Mouse (Mus musculus): ENCODE measurements around the gene Myof. TPM values are rescaled to one million over a fixed set of nuclear protein-coding genes. Genes with fewer than 3 reads are reported as not detected.

Myof gene
- total and polyA plus RNA-seq, 3 experiments: 0.30 to 4.1 (median 0.59) TPM

- TF ChIP-seq ELF1 (IDR thresholded peaks at IDR 0.05; ENCODE audit: low read depth, low read length) (no peak), CHD1 (IDR thresholded peaks at IDR 0.05; ENCODE audit: low read depth, low read length) (no peak), EP300 (IDR thresholded peaks at IDR 0.05; ENCODE audit: low read length) (peak; percentile 26; the same call in 1 of the 2 replicates), ZNF384 (IDR thresholded peaks at IDR 0.05; ENCODE audit: low read depth, low read length) (peak; percentile 75), TCF12 (IDR thresholded peaks at IDR 0.05; ENCODE audit: low read depth, low read length) (no peak), ZC3H11A (IDR thresholded peaks at IDR 0.05; ENCODE audit: low read depth, low read length) (no peak), SMC3 (IDR thresholded peaks at IDR 0.05; ENCODE audit: low read depth, low read length) (no peak), IRF4 (IDR thresholded peaks at IDR 0.05; ENCODE audit: low read depth, low read length) (0 out of 2 replicates have a peak, but pooled peaks have one; percentile 34)
- H3K4me1 ChIP-seq (ENCODE audit: control insufficient read depth in 1 of 2, insufficient read depth in 2 of 2): peaks cover 0 to 23% of the 10 kb centered on the region in 2 experiments; a peak in 2 of 4 replicates
- dilution Hi-C loops (cut with MboI; ENCODE audit: extremely low pct_ligation_motif_present, extremely low pct_unique_long_range_greater_than_20kb, low sequenced_read_pairs) (no loop called here), in situ Hi-C loops (cut with MboI; ENCODE audit: low pct_ligation_motif_present, low pct_unique_long_range_greater_than_20kb, low sequenced_read_pairs) (loop anchor here (25.0 kb wide), 1 partner anchor 224 kb away; no protein-coding TSS in a partner anchor)
- H3K27ac ChIP-seq (ENCODE audit: insufficient read depth, low read depth): no peak overlapping the region
- H3K79me2 ChIP-seq (replicated peaks; ENCODE audit: control insufficient read depth, extremely low read depth, insufficient read depth, poor library complexity, severe bottlenecking): no peaks in the 10 kb centered on the region
- no peaks in the 10 kb centered on the region for H3K9me3 ChIP-seq (replicated peaks; ENCODE audit: low read length)
- H3K4me2 ChIP-seq (ENCODE audit: insufficient read depth, low read depth, poor library complexity, severe bottlenecking): no peak overlapping the region
- H3K4me3 ChIP-seq (replicated peaks in 1 of 3; ENCODE audit: low read depth in 2 of 3, low read length in 2 of 3, poor library complexity in 1 of 3): no peak overlapping the region
- no peaks in the 10 kb centered on the region for H3K27me3 ChIP-seq (replicated peaks)
- peak; percentile 38 for DNase-seq (ENCODE audit: extremely low read depth)
- no peaks in the 10 kb centered on the region for H3K36me3 ChIP-seq (replicated peaks in 1 of 2; ENCODE audit: control insufficient read depth in 1 of 2, insufficient read depth in 1 of 2, low read length in 1 of 2)
- no peak overlapping the region for H3K9ac ChIP-seq (ENCODE audit: insufficient read depth, low read depth)
Observed at GRCm38 (mm10) chr19:37963421-37963820, 80.0 kb downstream of the Myof start.

- in situ Hi-C loops (cut with MboI; ENCODE audit: low pct_ligation_motif_present, low pct_unique_long_range_greater_than_20kb, low sequenced_read_pairs): loop anchor here (25.0 kb wide), 1 partner anchor 227 kb away; no protein-coding TSS in a partner anchor
- H3K27ac ChIP-seq (ENCODE audit: insufficient read depth, low read depth): no peak overlapping the region
- H3K4me1 ChIP-seq (ENCODE audit: control insufficient read depth in 1 of 2, insufficient read depth in 2 of 2): peaks cover 0 to 25% of the 10 kb centered on the region in 2 experiments; a peak in 2 of 4 replicates
- no peaks in the 10 kb centered on the region for H3K36me3 ChIP-seq (replicated peaks in 1 of 2; ENCODE audit: control insufficient read depth in 1 of 2, insufficient read depth in 1 of 2, low read length in 1 of 2)
- TF ChIP-seq KAT2A (IDR thresholded peaks at IDR 0.05; ENCODE audit: insufficient replicate concordance, low read length) (no peak), ZKSCAN1 (IDR thresholded peaks at IDR 0.05; ENCODE audit: borderline replicate concordance, low read depth, low read length) (no peak)
- H3K79me2 ChIP-seq (replicated peaks; ENCODE audit: control insufficient read depth, extremely low read depth, insufficient read depth, poor library complexity, severe bottlenecking): no peaks in the 10 kb centered on the region
- no peaks in the 10 kb centered on the region for H3K9me3 ChIP-seq (replicated peaks; ENCODE audit: low read length)
- DNase-seq (ENCODE audit: extremely low read depth): no peak
- no peak overlapping the region for H3K9ac ChIP-seq (ENCODE audit: insufficient read depth, low read depth)
- dilution Hi-C loops (cut with MboI; ENCODE audit: extremely low pct_ligation_motif_present, extremely low pct_unique_long_range_greater_than_20kb, low sequenced_read_pairs): no loop called here
- no peak overlapping the region for H3K4me3 ChIP-seq (replicated peaks in 1 of 3; ENCODE audit: low read depth in 2 of 3, low read length in 2 of 3, poor library complexity in 1 of 3)
- H3K4me2 ChIP-seq (ENCODE audit: insufficient read depth, low read depth, poor library complexity, severe bottlenecking): no peak overlapping the region
- no peaks in the 10 kb centered on the region for H3K27me3 ChIP-seq (replicated peaks)
Observed at GRCm38 (mm10) chr19:37960791-37961190, 82.6 kb downstream of the Myof start.

DNA sequence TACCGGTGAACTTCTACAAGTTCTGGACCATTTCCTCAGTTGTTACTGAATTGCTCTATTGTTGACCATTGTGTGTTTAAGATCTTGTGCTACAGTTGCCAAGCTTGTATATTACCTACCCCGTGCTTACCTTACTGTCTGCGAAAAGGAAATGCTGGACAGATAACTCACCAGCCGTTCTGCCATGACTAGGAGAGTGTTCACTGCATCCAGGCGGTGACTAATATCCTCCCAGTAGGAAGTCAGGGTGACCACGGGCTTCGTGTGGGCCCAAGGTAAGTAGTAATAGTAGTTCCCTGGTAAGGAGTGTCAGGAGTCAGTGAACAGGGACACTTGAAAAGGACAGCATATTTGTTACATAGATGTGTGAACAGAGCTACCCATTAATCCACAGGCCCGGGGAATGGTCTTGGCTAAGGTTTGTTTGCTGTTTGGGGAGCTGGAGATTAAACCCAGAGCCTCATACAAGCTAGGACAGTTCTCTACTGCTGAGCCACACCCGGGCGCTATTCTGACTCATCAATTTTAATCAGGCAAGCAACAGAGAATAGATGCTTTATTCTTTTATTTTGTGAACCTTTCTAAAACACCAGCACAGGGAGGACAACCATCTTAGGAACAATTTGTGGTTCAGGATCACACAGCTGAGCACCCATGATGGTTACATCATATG, 83.7 kb downstream of the Myof start:
- in situ Hi-C loops (cut with MboI; ENCODE audit: low pct_ligation_motif_present, low pct_unique_long_range_greater_than_20kb, low sequenced_read_pairs): loop anchor here (5.0 to 25.0 kb wide), 2 partner anchors 93 to 228 kb away; no protein-coding TSS in a partner anchor

More for the DNA sequence above, 83.7 kb downstream of the Myof start:
- Histone ChIP-seq H3K4me3 (replicated peaks in 1 of 3; ENCODE audit: low read depth in 2 of 3, low read length in 2 of 3, poor library complexity in 1 of 3) (no peak overlapping the region), H3K4me1 (ENCODE audit: control insufficient read depth in 1 of 2, insufficient read depth in 2 of 2) (peaks cover 0 to 36% of the 10 kb centered on the region in 2 experiments; a peak in 2 of 4 replicates), H3K4me2 (ENCODE audit: insufficient read depth, low read depth, poor library complexity, severe bottlenecking) (no peak overlapping the region), H3K9me3 (replicated peaks; ENCODE audit: low read length) (no peaks in the 10 kb centered on the region), H3K79me2 (replicated peaks; ENCODE audit: control insufficient read depth, extremely low read depth, insufficient read depth, poor library complexity, severe bottlenecking) (no peaks in the 10 kb centered on the region), H3K36me3 (replicated peaks in 1 of 2; ENCODE audit: control insufficient read depth in 1 of 2, insufficient read depth in 1 of 2, low read length in 1 of 2) (no peaks in the 10 kb centered on the region), H3K9ac (ENCODE audit: insufficient read depth, low read depth) (no peak overlapping the region), H3K27me3 (replicated peaks) (no peaks in the 10 kb centered on the region), H3K27ac (ENCODE audit: insufficient read depth, low read depth) (no peak overlapping the region)
- dilution Hi-C loops (cut with MboI; ENCODE audit: extremely low pct_ligation_motif_present, extremely low pct_unique_long_range_greater_than_20kb, low sequenced_read_pairs): no loop called here
- no peak for DNase-seq (ENCODE audit: extremely low read depth)
- no peak for TF ChIP-seq USF1 (IDR thresholded peaks at IDR 0.05; ENCODE audit: low read depth, low read length)
- no peak for TF ChIP-seq NELFE (IDR thresholded peaks at IDR 0.05; ENCODE audit: low read depth, low read length)
- no peak for TF ChIP-seq POLR2A (IDR thresholded peaks at IDR 0.05; ENCODE audit: low read depth, low read length)
- no peak for TF ChIP-seq TBP (conservative IDR thresholded peaks at IDR 0.05; ENCODE audit: low read depth, low read length)
- no peak for TF ChIP-seq POLR2AphosphoS2 (IDR thresholded peaks at IDR 0.05; ENCODE audit: low read depth, low read length)
- TF ChIP-seq ZC3H11A (IDR thresholded peaks at IDR 0.05; ENCODE audit: low read depth, low read length): no peak
- no peak for TF ChIP-seq ELF1 (IDR thresholded peaks at IDR 0.05; ENCODE audit: low read depth, low read length)
- no peak for TF ChIP-seq KAT2A (IDR thresholded peaks at IDR 0.05; ENCODE audit: insufficient replicate concordance, low read length)
- no peak for TF ChIP-seq RAD21 (IDR thresholded peaks at IDR 0.05; ENCODE audit: low read depth, low read length)

Measured in CH12.LX (cell line).